Mouse (Mus musculus) spleen, postnatal 14 days (tissue): ENCODE measurements around the gene Sipa1l1.
A peak's percentile ranks its signal among the peaks of the same experiment; 100 is the strongest.
"Not testable (repeated sequence)": the region's sequence is repeated elsewhere in the genome, so short reads cannot be mapped to it uniquely, and the experiment has no call there.

ENCODE experiments used
- DNase-seq, 2 experiments: peaks; one replicate each; pipeline ENCODE4 v3.0.0; 2021 to 2022; ENCODE audit warnings: low spot score in 2 of 2

Sipa1l1 gene

GRCm38 (mm10) chr12:82476028-82476427, 306.9 kb downstream of the Sipa1l1 start:
- DNase-seq: no peak

GRCm38 (mm10) chr12:82476580-82476979, 307.5 kb downstream of the Sipa1l1 start:
- DNase-seq: no peak

- DNase-seq: no peak
Observed at GRCm38 (mm10) chr12:82477826-82478225, 308.7 kb downstream of the Sipa1l1 start.

- no peak for DNase-seq
Observed at GRCm38 (mm10) chr12:82478256-82478655, 309.1 kb downstream of the Sipa1l1 start.

- DNase-seq: no peak
Observed at GRCm38 (mm10) chr12:82479393-82479792, 310.3 kb downstream of the Sipa1l1 start.

GRCm38 (mm10) chr12:82480425-82480824, 311.3 kb downstream of the Sipa1l1 start:
- not testable (repeated sequence) for DNase-seq

- DNase-seq: no peak
Observed at GRCm38 (mm10) chr12:82485466-82485865, 316.3 kb downstream of the Sipa1l1 start.

GRCm38 (mm10) chr12:82486829-82487560, 317.9 kb downstream of the Sipa1l1 start:
- no peak for DNase-seq

GRCm38 (mm10) chr12:82489093-82489492, 320.0 kb downstream of the Sipa1l1 start:
- peak in 1 of 2 experiments; percentile 45 for DNase-seq

- DNase-seq: no peak
Observed at GRCm38 (mm10) chr12:82489621-82490020, 320.5 kb downstream of the Sipa1l1 start.

- no peak for DNase-seq
Observed at GRCm38 (mm10) chr12:82492456-82492855, 323.3 kb downstream of the Sipa1l1 start.

- not testable (repeated sequence) for DNase-seq
Observed at GRCm38 (mm10) chr12:82493260-82493659, 324.1 kb downstream of the Sipa1l1 start.

- DNase-seq: no peak
Observed at GRCm38 (mm10) chr12:82495936-82496335, 326.8 kb downstream of the Sipa1l1 start.

- DNase-seq: no peak
Observed at GRCm38 (mm10) chr12:82497866-82498631, 328.9 kb downstream of the Sipa1l1 start.

GRCm38 (mm10) chr12:82498701-82499100, 329.6 kb downstream of the Sipa1l1 start:
- no peak for DNase-seq

GRCm38 (mm10) chr12:82499731-82500130, 330.6 kb downstream of the Sipa1l1 start:
- DNase-seq: no peak
